Mouse (Mus musculus): Measurements from ENCODE around the gene Gm36028. TPM values are rescaled to one million over a fixed set of nuclear protein-coding genes. Genes with fewer than 3 reads are reported as not detected.

The Gm36028 gene
- polyA plus RNA-seq, 1 experiment: not detected

GRCm38 (mm10) chr16:37813691-37814382 is 47.1 kb downstream of the Gm36028 start:
- Histone ChIP-seq H3K4me1 (ENCODE audit: control insufficient read depth, insufficient read depth, low read length) (peaks cover 18% of the 10 kb centered on the region), H3K27ac (ENCODE audit: insufficient read depth, low read depth, low read length) (peak overlapping the region; percentile 69), H3K4me3 (ENCODE audit: insufficient read depth, low read length) (no peak overlapping the region)
- TF ChIP-seq CTCF (IDR thresholded peaks at IDR 0.05; ENCODE audit: low read depth, low read length) (no peak), POLR2A (IDR thresholded peaks at IDR 0.05; ENCODE audit: borderline replicate concordance, low read depth, low read length) (no peak)

DNA sequence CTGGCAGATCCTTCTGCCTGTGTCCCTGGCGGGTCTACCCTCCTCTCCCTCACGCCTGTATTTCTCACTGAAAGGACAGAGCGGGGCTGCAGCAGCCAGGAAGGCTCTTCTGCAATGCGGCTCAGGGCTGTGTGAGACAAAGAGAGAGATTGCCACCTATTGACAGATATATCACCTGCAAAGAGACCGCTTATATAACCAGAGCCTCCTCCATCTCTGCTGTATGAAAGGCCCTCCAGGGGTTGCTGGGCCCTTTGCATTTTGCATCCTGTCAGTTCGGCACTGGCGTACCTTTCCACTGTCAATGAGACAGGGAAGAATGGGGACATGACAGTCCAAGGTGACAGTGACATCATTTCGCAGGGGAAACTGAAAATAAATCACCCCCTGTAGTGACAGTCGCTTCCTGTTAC is 48.5 kb downstream of the Gm36028 start:
- H3K27ac ChIP-seq (ENCODE audit: insufficient read depth, low read depth, low read length): no peak overlapping the region

GRCm38 (mm10) chr16:37811874-37812273 is 49.1 kb downstream of the Gm36028 start:
- Histone ChIP-seq H3K4me1 (ENCODE audit: control insufficient read depth, insufficient read depth, low read length) (peaks cover 18% of the 10 kb centered on the region), H3K4me3 (ENCODE audit: insufficient read depth, low read length) (no peak overlapping the region), H3K27ac (ENCODE audit: insufficient read depth, low read depth, low read length) (no peak overlapping the region)
- TF ChIP-seq POLR2A (IDR thresholded peaks at IDR 0.05; ENCODE audit: borderline replicate concordance, low read depth, low read length): no peak
- no peak for TF ChIP-seq CTCF (IDR thresholded peaks at IDR 0.05; ENCODE audit: low read depth, low read length)

More for the DNA sequence above, 48.5 kb downstream of the Gm36028 start:
- Histone ChIP-seq H3K4me1 (ENCODE audit: control insufficient read depth, insufficient read depth, low read length) (peaks cover 18% of the 10 kb centered on the region), H3K4me3 (ENCODE audit: insufficient read depth, low read length) (no peak overlapping the region)
- no peak for TF ChIP-seq POLR2A (IDR thresholded peaks at IDR 0.05; ENCODE audit: borderline replicate concordance, low read depth, low read length)
- TF ChIP-seq CTCF (IDR thresholded peaks at IDR 0.05; ENCODE audit: low read depth, low read length): no peak

- H3K4me1 ChIP-seq (ENCODE audit: control insufficient read depth, insufficient read depth, low read length): peaks cover 9% of the 10 kb centered on the region
- TF ChIP-seq CTCF (IDR thresholded peaks at IDR 0.05; ENCODE audit: low read depth, low read length) (no peak), POLR2A (IDR thresholded peaks at IDR 0.05; ENCODE audit: borderline replicate concordance, low read depth, low read length) (no peak)
- H3K27ac ChIP-seq (ENCODE audit: insufficient read depth, low read depth, low read length): no peak overlapping the region
- H3K4me3 ChIP-seq (ENCODE audit: insufficient read depth, low read length): no peak overlapping the region
These were observed 51.3 kb downstream of the Gm36028 start for GRCm38 (mm10) chr16:37809623-37809992.

DNA sequence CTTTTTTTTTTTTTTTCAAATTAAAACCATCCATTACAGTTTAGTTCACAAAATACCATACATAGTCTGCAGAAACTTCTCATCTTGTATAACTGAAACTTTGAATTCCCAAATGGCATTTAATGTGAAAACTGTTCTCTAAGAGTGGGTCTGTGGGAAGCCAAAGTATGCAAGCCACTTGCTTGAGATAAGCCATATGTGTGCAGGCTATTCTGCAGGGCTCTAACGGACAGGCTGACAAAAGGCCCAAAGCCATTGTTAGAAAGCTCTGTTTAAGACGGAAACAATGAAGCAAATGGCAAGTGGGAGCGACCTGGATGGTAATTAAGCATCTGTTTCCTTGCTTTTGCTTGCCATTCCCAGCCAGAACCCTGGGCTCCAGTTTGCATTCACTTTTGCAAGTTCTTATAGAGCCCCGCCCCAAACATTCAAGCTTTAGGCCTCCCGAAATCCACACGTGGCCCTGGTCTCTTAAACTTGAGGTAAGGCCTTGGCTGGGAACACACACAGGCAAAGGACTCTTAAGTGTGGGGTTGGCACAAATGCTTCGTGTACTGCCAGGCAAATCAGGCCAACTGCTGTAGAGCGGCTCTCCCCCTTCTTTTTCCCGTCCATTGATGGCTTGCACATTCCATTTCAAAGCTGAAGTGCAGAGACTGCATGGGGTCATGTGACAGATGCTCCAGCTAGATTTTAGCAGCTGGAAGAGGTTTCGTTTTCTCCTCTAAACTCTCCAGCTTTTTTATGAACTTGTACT is 51.9 kb downstream of the Gm36028 start:
- Histone ChIP-seq H3K4me1 (ENCODE audit: control insufficient read depth, insufficient read depth, low read length) (peaks cover 9% of the 10 kb centered on the region), H3K27ac (ENCODE audit: insufficient read depth, low read depth, low read length) (no peak overlapping the region), H3K4me3 (ENCODE audit: insufficient read depth, low read length) (no peak overlapping the region)
- TF ChIP-seq CTCF (IDR thresholded peaks at IDR 0.05; ENCODE audit: low read depth, low read length) (no peak), POLR2A (IDR thresholded peaks at IDR 0.05; ENCODE audit: borderline replicate concordance, low read depth, low read length) (no peak)

GRCm38 (mm10) chr16:37807269-37807668 is 53.7 kb downstream of the Gm36028 start:
- Histone ChIP-seq H3K4me3 (ENCODE audit: insufficient read depth, low read length) (no peak overlapping the region), H3K4me1 (ENCODE audit: control insufficient read depth, insufficient read depth, low read length) (no peaks in the 10 kb centered on the region), H3K27ac (ENCODE audit: insufficient read depth, low read depth, low read length) (no peak overlapping the region)
- TF ChIP-seq CTCF (IDR thresholded peaks at IDR 0.05; ENCODE audit: low read depth, low read length) (no peak), POLR2A (IDR thresholded peaks at IDR 0.05; ENCODE audit: borderline replicate concordance, low read depth, low read length) (no peak)

GRCm38 (mm10) chr16:37805746-37806495 is 55.0 kb downstream of the Gm36028 start:
- Histone ChIP-seq H3K4me3 (ENCODE audit: insufficient read depth, low read length) (no peak overlapping the region), H3K4me1 (ENCODE audit: control insufficient read depth, insufficient read depth, low read length) (peaks cover 5% of the 10 kb centered on the region; the same call in 1 of the 2 replicates), H3K27ac (ENCODE audit: insufficient read depth, low read depth, low read length) (no peak overlapping the region)
- TF ChIP-seq CTCF (IDR thresholded peaks at IDR 0.05; ENCODE audit: low read depth, low read length): no peak

GRCm38 (mm10) chr16:37803387-37803950 is 57.5 kb downstream of the Gm36028 start:
- TF ChIP-seq CTCF (IDR thresholded peaks at IDR 0.05; ENCODE audit: low read depth, low read length): no peak
- TF ChIP-seq POLR2A (IDR thresholded peaks at IDR 0.05; ENCODE audit: borderline replicate concordance, low read depth, low read length): no peak
- Histone ChIP-seq H3K27ac (ENCODE audit: insufficient read depth, low read depth, low read length) (no peak overlapping the region), H3K4me3 (ENCODE audit: insufficient read depth, low read length) (no peak overlapping the region), H3K4me1 (ENCODE audit: control insufficient read depth, insufficient read depth, low read length) (peaks cover 8% of the 10 kb centered on the region; the same call in 1 of the 2 replicates)

- Histone ChIP-seq H3K4me1 (ENCODE audit: control insufficient read depth, insufficient read depth, low read length) (peaks cover 8% of the 10 kb centered on the region; the same call in 1 of the 2 replicates), H3K27ac (ENCODE audit: insufficient read depth, low read depth, low read length) (no peak overlapping the region), H3K4me3 (ENCODE audit: insufficient read depth, low read length) (no peak overlapping the region)
- no peak for TF ChIP-seq POLR2A (IDR thresholded peaks at IDR 0.05; ENCODE audit: borderline replicate concordance, low read depth, low read length)
These were observed 58.2 kb downstream of the Gm36028 start for GRCm38 (mm10) chr16:37802686-37803295.
